Mouse (Mus musculus): ENCODE results near the gene Dscam. TPM values are rescaled to one million over a fixed set of nuclear protein-coding genes. Genes with fewer than 3 reads are reported as not detected.

Gene Dscam
- polyA plus RNA-seq, 1 experiment from 2014 or later, result 0.01 TPM

GRCm38 (mm10) chr16:96795431-96795830 is 375.1 kb downstream of the Dscam start:
- no peak overlapping the region for H3K4me3 ChIP-seq (ENCODE audit: inconsistent target)
- 43% methylated on average over 2 of the region's 2 CpGs for WGBS (ENCODE audit: missing documents)
- H3K27ac ChIP-seq, result no peak overlapping the region
- H3K79me2 ChIP-seq (ENCODE audit: inconsistent target), result no peaks in the 10 kb centered on the region
- H3K36me3 ChIP-seq (ENCODE audit: inconsistent target), result no peaks in the 10 kb centered on the region

- H3K4me3 ChIP-seq (ENCODE audit: inconsistent target), result no peak overlapping the region
- H3K79me2 ChIP-seq (ENCODE audit: inconsistent target), result no peaks in the 10 kb centered on the region
- no peak overlapping the region for H3K27ac ChIP-seq
- no peaks in the 10 kb centered on the region for H3K36me3 ChIP-seq (ENCODE audit: inconsistent target)
- 67% methylated on average over 2 of the region's 2 CpGs for WGBS (ENCODE audit: missing documents)
These were observed 379.2 kb downstream of the Dscam start for GRCm38 (mm10) chr16:96791307-96791706.

- Histone ChIP-seq H3K4me3 (ENCODE audit: inconsistent target) (no peak overlapping the region), H3K27ac (no peak overlapping the region), H3K79me2 (ENCODE audit: inconsistent target) (no peaks in the 10 kb centered on the region), H3K36me3 (ENCODE audit: inconsistent target) (no peaks in the 10 kb centered on the region)
- WGBS (ENCODE audit: missing documents), result 85% methylated on average over 5 of the region's 5 CpGs
These were observed 382.3 kb downstream of the Dscam start for GRCm38 (mm10) chr16:96788286-96788685.

- H3K36me3 ChIP-seq (ENCODE audit: inconsistent target), result no peaks in the 10 kb centered on the region
- WGBS (ENCODE audit: missing documents), result 89% methylated on average over 5 of the region's 5 CpGs
- H3K79me2 ChIP-seq (ENCODE audit: inconsistent target), result no peaks in the 10 kb centered on the region
These were observed 391.5 kb downstream of the Dscam start for GRCm38 (mm10) chr16:96779021-96779420.

GRCm38 (mm10) chr16:96774245-96774644 is 396.3 kb downstream of the Dscam start:
- no peak overlapping the region for H3K27ac ChIP-seq
- H3K79me2 ChIP-seq (ENCODE audit: inconsistent target), result no peaks in the 10 kb centered on the region
- no peak overlapping the region for H3K4me3 ChIP-seq (ENCODE audit: inconsistent target)
- 100% methylated on average over 1 of the region's 1 CpGs for WGBS (ENCODE audit: missing documents)
- H3K36me3 ChIP-seq (ENCODE audit: inconsistent target), result no peaks in the 10 kb centered on the region

More at GRCm38 (mm10) chr16:96779021-96779420, 391.5 kb downstream of the Dscam start:
- Histone ChIP-seq H3K27ac (no peak overlapping the region), H3K4me3 (ENCODE audit: inconsistent target) (no peak overlapping the region)

- 60% methylated on average over 3 of the region's 3 CpGs for WGBS (ENCODE audit: missing documents)
- Histone ChIP-seq H3K4me3 (ENCODE audit: inconsistent target) (no peak overlapping the region), H3K27ac (no peak overlapping the region), H3K36me3 (ENCODE audit: inconsistent target) (no peaks in the 10 kb centered on the region), H3K79me2 (ENCODE audit: inconsistent target) (no peaks in the 10 kb centered on the region)
These were observed 402.6 kb downstream of the Dscam start for GRCm38 (mm10) chr16:96767985-96768384.

GRCm38 (mm10) chr16:96767508-96767907 is 403.0 kb downstream of the Dscam start:
- 78% methylated on average over 4 of the region's 4 CpGs for WGBS (ENCODE audit: missing documents)
- H3K36me3 ChIP-seq (ENCODE audit: inconsistent target), result no peaks in the 10 kb centered on the region
- H3K79me2 ChIP-seq (ENCODE audit: inconsistent target), result no peaks in the 10 kb centered on the region

GRCm38 (mm10) chr16:96761225-96761624 is 409.3 kb downstream of the Dscam start:
- Histone ChIP-seq H3K27ac (no peak overlapping the region), H3K79me2 (ENCODE audit: inconsistent target) (no peaks in the 10 kb centered on the region), H3K4me3 (ENCODE audit: inconsistent target) (no peak overlapping the region), H3K36me3 (ENCODE audit: inconsistent target) (no peaks in the 10 kb centered on the region)
- WGBS (ENCODE audit: missing documents), result 45% methylated on average over 12 of the region's 12 CpGs

More at GRCm38 (mm10) chr16:96767508-96767907, 403.0 kb downstream of the Dscam start:
- Histone ChIP-seq H3K4me3 (ENCODE audit: inconsistent target) (no peak overlapping the region), H3K27ac (no peak overlapping the region)

GRCm38 (mm10) chr16:96759081-96759603 is 411.4 kb downstream of the Dscam start:
- no peaks in the 10 kb centered on the region for H3K36me3 ChIP-seq (ENCODE audit: inconsistent target)
- no peak overlapping the region for H3K4me3 ChIP-seq (ENCODE audit: inconsistent target)
- H3K79me2 ChIP-seq (ENCODE audit: inconsistent target), result no peaks in the 10 kb centered on the region
- H3K27ac ChIP-seq, result no peak overlapping the region
- 77% methylated on average over 5 of the region's 5 CpGs for WGBS (ENCODE audit: missing documents)

GRCm38 (mm10) chr16:96758381-96758780 is 412.2 kb downstream of the Dscam start:
- Histone ChIP-seq H3K27ac (no peak overlapping the region), H3K36me3 (ENCODE audit: inconsistent target) (no peaks in the 10 kb centered on the region), H3K79me2 (ENCODE audit: inconsistent target) (no peaks in the 10 kb centered on the region), H3K4me3 (ENCODE audit: inconsistent target) (no peak overlapping the region)
- WGBS (ENCODE audit: missing documents), result 77% methylated on average over 3 of the region's 3 CpGs

- WGBS (ENCODE audit: missing documents), result 22% methylated on average over 9 of the region's 9 CpGs
These were observed 412.8 kb downstream of the Dscam start for GRCm38 (mm10) chr16:96757588-96758313.

GRCm38 (mm10) chr16:96756994-96757393 is 413.6 kb downstream of the Dscam start:
- no peak overlapping the region for H3K27ac ChIP-seq
- 61% methylated on average over 7 of the region's 7 CpGs for WGBS (ENCODE audit: missing documents)

More at GRCm38 (mm10) chr16:96757588-96758313, 412.8 kb downstream of the Dscam start:
- Histone ChIP-seq H3K36me3 (ENCODE audit: inconsistent target) (no peaks in the 10 kb centered on the region), H3K27ac (no peak overlapping the region), H3K4me3 (ENCODE audit: inconsistent target) (no peak overlapping the region), H3K79me2 (ENCODE audit: inconsistent target) (no peaks in the 10 kb centered on the region)

GRCm38 (mm10) chr16:96754971-96755504 is 415.5 kb downstream of the Dscam start:
- no peaks in the 10 kb centered on the region for H3K36me3 ChIP-seq (ENCODE audit: inconsistent target)
- 87% methylated on average over 6 of the region's 6 CpGs for WGBS (ENCODE audit: missing documents)
- H3K79me2 ChIP-seq (ENCODE audit: inconsistent target), result no peaks in the 10 kb centered on the region
- H3K4me3 ChIP-seq (ENCODE audit: inconsistent target), result no peak overlapping the region
- no peak overlapping the region for H3K27ac ChIP-seq

More at GRCm38 (mm10) chr16:96756994-96757393, 413.6 kb downstream of the Dscam start:
- H3K79me2 ChIP-seq (ENCODE audit: inconsistent target), result no peaks in the 10 kb centered on the region
- no peaks in the 10 kb centered on the region for H3K36me3 ChIP-seq (ENCODE audit: inconsistent target)
- no peak overlapping the region for H3K4me3 ChIP-seq (ENCODE audit: inconsistent target)

- Histone ChIP-seq H3K36me3 (ENCODE audit: inconsistent target) (no peaks in the 10 kb centered on the region), H3K27ac (no peak overlapping the region), H3K79me2 (ENCODE audit: inconsistent target) (no peaks in the 10 kb centered on the region), H3K4me3 (ENCODE audit: inconsistent target) (no peak overlapping the region)
- 85% methylated on average over 6 of the region's 6 CpGs for WGBS (ENCODE audit: missing documents)
These were observed 416.2 kb downstream of the Dscam start for GRCm38 (mm10) chr16:96754381-96754780.

GRCm38 (mm10) chr16:96753781-96754173 is 416.8 kb downstream of the Dscam start:
- WGBS (ENCODE audit: missing documents), result 40% methylated on average over 4 of the region's 4 CpGs
- H3K36me3 ChIP-seq (ENCODE audit: inconsistent target), result no peaks in the 10 kb centered on the region
- no peak overlapping the region for H3K4me3 ChIP-seq (ENCODE audit: inconsistent target)
- no peak overlapping the region for H3K27ac ChIP-seq
- no peaks in the 10 kb centered on the region for H3K79me2 ChIP-seq (ENCODE audit: inconsistent target)

Data from macrophage (primary cell).